Mouse (Mus musculus) stomach, postnatal 0 days (tissue): ENCODE results near the gene Sstr2.

Experiments
- CTCF ChIP-seq: IDR thresholded peaks from 2 replicates; pipeline ENCODE4 v1.5.1; 2016; ENCODE audit warnings: antibody characterized with exemption, low read depth, mild to moderate bottlenecking, moderate library complexity
- EP300 ChIP-seq: optimal IDR thresholded peaks from 2 replicates; pipeline ENCODE3; 2016; ENCODE audit warnings: antibody characterized with exemption

- TF ChIP-seq CTCF = no peak
- no peak for TF ChIP-seq EP300
Measured at GRCm38 (mm10) chr11:113607556-113607955, 11.6 kb upstream of the Sstr2 start.
